Mouse (Mus musculus) layer of hippocampus, postnatal 10 days (tissue): ENCODE data around the gene Pacsin2. TPM values are rescaled to one million over a fixed set of nuclear protein-coding genes. Genes with fewer than 3 reads are reported as not detected.
"Not testable (repeated sequence)": the region's sequence is repeated elsewhere in the genome, so short reads cannot be mapped to it uniquely, and the experiment has no call there.

Source experiments
- DNase-seq, 2 experiments: peaks; one replicate each; pipeline ENCODE4 v3.0.0; 2021; ENCODE audit warnings: low spot score in 2 of 2
- total RNA-seq, 2 experiments: library from RNA; stranded (reverse); gene quantifications; 2 replicates each; pipeline ENCODE4 v1.2.3; 2021

Gene Pacsin2
- total RNA-seq, 2 experiments from 2014 or later, result 38.3 to 49.7 TPM

GRCm38 (mm10) chr15:83427294-83428163 lies 36.9 kb downstream of the Pacsin2 start:
- no peak for DNase-seq

DNA sequence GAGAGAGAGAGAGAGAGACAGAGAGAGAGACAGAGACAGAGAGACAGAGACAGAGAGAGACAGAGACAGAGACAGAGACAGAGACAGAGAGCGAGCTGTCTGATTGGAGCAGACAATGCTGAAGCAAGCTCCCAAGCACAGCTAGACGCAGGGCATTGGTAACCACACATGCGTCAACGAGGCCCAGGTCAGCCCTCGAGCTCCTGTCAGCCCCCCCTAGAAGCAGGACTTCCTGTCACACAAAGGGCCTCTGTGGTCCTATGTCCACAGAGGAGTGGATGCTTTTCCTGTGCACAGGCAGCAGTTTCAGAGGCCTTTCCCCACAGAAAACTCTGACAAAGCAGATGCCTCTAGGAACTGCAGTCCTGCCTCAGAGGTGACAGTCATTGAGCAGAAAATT lies 38.6 kb downstream of the Pacsin2 start:
- no peak for DNase-seq

GRCm38 (mm10) chr15:83425277-83425676 lies 39.1 kb downstream of the Pacsin2 start:
- no peak for DNase-seq

- no peak for DNase-seq
Observed at GRCm38 (mm10) chr15:83423589-83424384, 40.6 kb downstream of the Pacsin2 start.

DNA sequence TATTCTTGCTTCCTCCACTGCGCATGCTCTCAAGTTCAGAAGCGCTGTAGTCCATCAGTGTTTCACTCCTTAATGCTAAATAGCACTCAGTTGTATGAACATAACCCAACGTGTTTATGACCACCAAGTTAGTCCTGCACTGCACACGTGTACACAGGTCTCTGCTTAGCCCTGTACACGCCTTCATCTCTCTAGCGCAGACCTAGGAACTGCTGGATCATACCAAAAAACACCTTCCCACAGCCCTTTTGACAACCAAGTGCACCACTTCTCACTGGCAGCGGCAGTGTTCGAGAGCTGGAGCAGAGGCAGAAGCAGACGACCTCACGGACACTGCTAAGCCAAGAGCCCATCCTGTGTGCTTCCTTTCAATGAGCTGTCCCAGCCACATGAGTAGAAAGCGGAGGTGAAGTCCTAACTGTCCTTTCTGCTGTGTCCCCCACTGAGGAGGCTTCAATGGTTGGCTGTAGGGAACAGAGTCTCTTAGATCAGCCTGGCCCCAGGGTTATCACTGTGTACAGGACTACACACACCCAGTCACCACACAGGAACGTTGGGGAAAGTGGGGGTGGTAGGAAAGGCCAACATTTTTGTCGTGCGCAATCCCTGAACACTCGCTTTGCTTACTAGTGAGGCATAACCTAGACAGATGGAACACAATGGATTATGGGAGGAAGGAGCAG lies 42.0 kb downstream of the Pacsin2 start:
- no peak for DNase-seq

GRCm38 (mm10) chr15:83419562-83419961 lies 44.8 kb downstream of the Pacsin2 start:
- DNase-seq, result no peak

GRCm38 (mm10) chr15:83418685-83419084 lies 45.7 kb downstream of the Pacsin2 start:
- DNase-seq, result peak; percentile 16 to 24

- DNase-seq, result no peak
Observed at GRCm38 (mm10) chr15:83417916-83418315, 46.5 kb downstream of the Pacsin2 start.

DNA sequence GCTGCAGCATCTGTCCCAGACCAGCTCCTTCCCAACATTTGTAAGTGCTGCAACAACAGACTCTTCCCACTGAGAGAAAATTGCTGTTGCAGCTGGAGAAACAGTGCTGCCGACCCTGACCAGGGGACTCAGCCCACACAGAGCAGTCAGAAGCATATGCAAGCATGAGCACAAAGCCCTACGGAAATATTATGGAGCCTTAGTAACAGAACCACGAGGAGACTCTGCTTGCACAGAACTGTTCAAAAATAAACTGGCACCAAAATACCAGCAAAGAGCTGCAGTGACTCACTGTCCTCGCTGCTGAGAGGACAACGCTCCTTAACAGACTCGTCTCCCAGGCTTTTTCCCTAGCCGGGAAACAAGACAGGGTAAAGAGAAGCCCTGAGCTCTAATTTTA lies 47.0 kb downstream of the Pacsin2 start:
- peak; percentile 21 to 28 for DNase-seq

GRCm38 (mm10) chr15:83415391-83415790 lies 49.0 kb downstream of the Pacsin2 start:
- DNase-seq, result no peak

DNA sequence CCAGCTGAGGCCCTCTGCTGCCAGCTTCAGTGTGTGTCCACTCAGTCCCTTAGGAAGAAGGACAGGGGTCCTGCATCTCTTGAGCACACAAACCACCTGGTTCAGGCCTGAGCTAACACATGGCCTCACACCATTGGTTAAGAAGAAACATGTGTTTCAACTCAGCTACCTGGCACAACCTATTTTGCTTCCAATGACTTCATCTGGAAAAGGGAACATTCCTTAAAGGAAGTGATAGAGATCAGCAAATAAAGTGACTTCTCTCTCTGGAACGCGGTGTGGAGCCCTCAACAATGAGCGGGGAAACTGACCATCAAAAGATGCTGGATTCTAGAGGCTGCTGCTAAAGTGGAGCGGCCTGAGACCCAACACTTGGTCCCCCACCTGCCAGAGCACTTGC lies 52.8 kb downstream of the Pacsin2 start:
- DNase-seq, result no peak

DNA sequence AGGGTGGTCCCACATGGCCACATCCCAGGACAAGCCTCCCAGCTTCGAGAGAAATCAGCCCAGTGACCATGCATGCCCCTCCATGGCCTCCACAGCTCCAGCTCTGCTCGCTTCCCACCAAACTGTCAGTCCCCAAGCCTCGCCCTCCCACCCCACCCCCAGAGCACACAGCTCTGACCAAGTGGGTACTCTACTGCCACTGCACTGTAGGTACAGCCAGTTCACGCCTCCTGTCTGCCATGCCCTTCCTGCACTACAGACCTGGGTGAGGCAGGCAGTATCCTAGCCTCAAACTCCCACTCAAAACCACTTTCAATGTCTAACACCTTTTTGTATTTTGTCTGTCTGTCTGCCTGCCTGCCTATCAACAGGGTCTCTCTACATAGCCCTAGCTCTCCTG lies 53.7 kb downstream of the Pacsin2 start:
- DNase-seq, result no peak

DNA sequence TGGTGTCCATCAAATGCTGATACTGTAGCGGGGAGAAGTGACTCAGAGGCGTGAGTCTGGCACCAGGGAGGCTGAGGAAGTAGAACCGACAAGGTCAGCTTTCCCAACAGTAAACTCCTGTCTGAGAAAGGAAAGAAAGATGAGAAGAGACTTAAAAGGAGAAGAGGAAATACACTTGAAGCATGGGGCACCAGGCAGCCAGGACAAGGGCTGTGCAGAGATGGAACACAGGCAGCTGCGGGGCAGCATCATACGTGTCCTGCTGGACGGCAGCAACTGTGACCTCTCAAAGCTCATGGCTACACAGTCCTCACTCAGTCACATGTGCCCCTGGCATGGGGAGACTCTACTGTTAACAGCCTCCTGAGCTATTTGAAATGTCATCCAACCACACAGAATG lies 54.1 kb downstream of the Pacsin2 start:
- no peak for DNase-seq

- DNase-seq, result peak; percentile 22 to 34
Observed at GRCm38 (mm10) chr15:83408692-83409442, 55.5 kb downstream of the Pacsin2 start.

DNA sequence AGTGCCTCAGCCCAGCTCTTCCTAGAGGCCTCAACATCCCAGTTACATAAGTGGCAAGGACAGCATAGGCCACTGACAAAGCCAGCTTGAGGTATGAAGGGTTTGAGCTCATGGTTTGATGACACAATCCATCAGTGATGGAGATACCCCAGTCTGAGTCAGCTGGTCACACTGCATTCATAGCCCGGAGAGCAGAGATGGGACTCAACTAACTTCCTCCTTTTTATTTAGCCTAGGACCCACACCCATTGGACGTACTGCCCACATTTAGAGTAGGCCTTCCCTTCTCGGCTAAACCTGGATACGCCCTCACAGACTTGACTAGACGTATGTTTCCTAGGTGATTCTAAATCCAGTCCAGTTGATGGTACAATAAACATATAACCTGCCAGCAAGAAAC lies 56.2 kb downstream of the Pacsin2 start:
- no peak for DNase-seq

GRCm38 (mm10) chr15:83407502-83407901 lies 56.9 kb downstream of the Pacsin2 start:
- DNase-seq, result no peak

DNA sequence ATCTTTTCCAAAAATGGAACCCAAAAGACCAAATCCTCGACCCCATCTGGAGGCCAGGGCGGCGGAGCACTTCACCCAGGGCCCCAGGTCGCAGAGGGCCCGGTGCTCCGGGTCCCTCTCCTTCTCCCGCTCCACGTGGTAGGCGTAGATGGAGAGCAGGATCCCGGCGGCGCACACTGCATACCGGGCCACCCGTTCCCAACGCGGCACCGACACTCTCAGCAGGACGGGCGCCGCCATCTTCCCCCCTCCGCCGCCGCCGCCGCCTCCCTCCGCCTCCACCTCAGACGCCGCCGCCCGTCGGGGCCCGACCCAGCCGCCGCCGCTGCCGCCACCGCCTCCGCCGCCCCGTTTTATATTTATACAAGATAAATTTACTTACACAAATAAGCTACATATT lies 58.5 kb downstream of the Pacsin2 start:
- DNase-seq, result not testable (repeated sequence)

DNA sequence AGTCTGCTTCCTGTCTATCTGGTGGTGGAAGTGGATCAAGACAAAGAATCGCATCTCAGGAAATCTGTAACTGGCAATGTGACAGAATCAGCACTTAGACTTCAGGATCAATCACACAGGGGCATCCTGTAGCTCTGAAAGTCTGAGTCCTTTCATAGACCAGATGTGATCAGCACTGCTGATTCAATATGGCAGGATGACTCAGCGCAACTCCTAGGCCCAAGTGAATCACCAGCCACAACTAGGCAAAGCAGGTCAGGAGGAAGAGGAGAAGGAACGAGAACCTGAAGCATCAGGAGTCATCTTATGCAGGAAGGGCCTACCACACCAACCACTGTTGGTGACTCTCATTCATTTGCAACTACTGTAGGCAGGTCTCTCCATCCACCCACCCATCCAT lies 60.4 kb downstream of the Pacsin2 start:
- DNase-seq, result no peak

GRCm38 (mm10) chr15:83403016-83403415 lies 61.4 kb downstream of the Pacsin2 start:
- no peak for DNase-seq

- DNase-seq, result no peak
Observed at GRCm38 (mm10) chr15:83392722-83393121, 71.7 kb downstream of the Pacsin2 start.

DNA sequence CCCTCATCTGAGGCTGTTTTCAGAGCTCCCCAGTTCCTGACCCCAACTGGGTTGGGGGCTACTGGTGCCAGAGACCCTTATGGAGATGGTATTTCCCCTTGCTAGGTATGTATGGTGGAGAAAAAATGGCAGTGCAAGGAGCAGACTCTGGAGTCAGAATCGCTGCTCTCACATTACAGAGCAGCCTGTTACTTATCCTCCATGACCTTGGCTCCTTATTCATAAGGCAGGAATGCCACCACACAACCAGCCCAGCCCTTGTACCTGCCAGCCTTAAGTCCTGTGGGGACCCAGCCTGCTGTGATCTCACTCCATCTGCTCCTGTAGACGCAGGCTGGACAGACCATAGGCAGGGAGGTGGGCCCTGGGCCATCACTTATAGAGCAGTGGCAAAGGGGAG lies 76.5 kb downstream of the Pacsin2 start:
- no peak for DNase-seq
